Mouse (Mus musculus) kidney, adult 18-20 months (tissue): ENCODE measurements at regions not wholly inside any gene's neighbourhood (a gene's known extent, or its start where the extent isn't known, plus 50 kb on each side); places are given as distances from the start of the nearest gene placed in this dataset.

Experiments used
- DNase-seq: peaks from one replicate; pipeline ENCODE4 v3.0.0; 2021

GRCm38 (mm10) chr13:91274131-91274530, 50.4 kb upstream of the Atg10 start:
- no peak for DNase-seq

- DNase-seq: no peak
Observed at GRCm38 (mm10) chr13:91274615-91275014, 50.8 kb upstream of the Atg10 start.

GRCm38 (mm10) chr13:91279487-91279886, 55.7 kb upstream of the Atg10 start:
- DNase-seq: no peak

- no peak for DNase-seq
Observed at GRCm38 (mm10) chr13:91295552-91296170, 71.9 kb upstream of the Atg10 start.

- no peak for DNase-seq
Observed at GRCm38 (mm10) chr13:91296521-91297160, 72.9 kb upstream of the Atg10 start.

- no peak for DNase-seq
Observed at GRCm38 (mm10) chr13:91301849-91302248, 78.1 kb upstream of the Atg10 start.

- DNase-seq: no peak
Observed at GRCm38 (mm10) chr13:91305697-91306405, 82.1 kb upstream of the Atg10 start.

GRCm38 (mm10) chr13:91306545-91306944, 82.8 kb upstream of the Atg10 start:
- DNase-seq: no peak

- DNase-seq: no peak
Observed at GRCm38 (mm10) chr13:91312905-91313571, 89.3 kb upstream of the Atg10 start.

- no peak for DNase-seq
Observed at GRCm38 (mm10) chr13:91322331-91322730, 98.6 kb upstream of the Atg10 start.

- no peak for DNase-seq
Observed at GRCm38 (mm10) chr13:91326834-91327233, 103.1 kb upstream of the Atg10 start.

- DNase-seq: no peak
Observed at GRCm38 (mm10) chr13:91334283-91334682, 110.5 kb upstream of the Atg10 start.

- DNase-seq: no peak
Observed at GRCm38 (mm10) chr13:91344139-91344538, 115.9 kb upstream of the Ssbp2 start.

GRCm38 (mm10) chr13:91348489-91349083, 111.5 kb upstream of the Ssbp2 start:
- no peak for DNase-seq

GRCm38 (mm10) chr13:91352311-91352710, 107.8 kb upstream of the Ssbp2 start:
- DNase-seq: no peak

- no peak for DNase-seq
Observed at GRCm38 (mm10) chr13:91356516-91356915, 103.6 kb upstream of the Ssbp2 start.

GRCm38 (mm10) chr13:91360121-91360520, 100.0 kb upstream of the Ssbp2 start:
- no peak for DNase-seq

GRCm38 (mm10) chr13:91365270-91365952, 94.7 kb upstream of the Ssbp2 start:
- DNase-seq: peak; percentile 98

GRCm38 (mm10) chr13:91366540-91366939, 93.5 kb upstream of the Ssbp2 start:
- no peak for DNase-seq

GRCm38 (mm10) chr13:91367896-91368556, 92.1 kb upstream of the Ssbp2 start:
- no peak for DNase-seq

GRCm38 (mm10) chr13:91368664-91369063, 91.4 kb upstream of the Ssbp2 start:
- DNase-seq: no peak

GRCm38 (mm10) chr13:91370021-91370420, 90.1 kb upstream of the Ssbp2 start:
- DNase-seq: no peak
